Mouse (Mus musculus) brain, embryonic 14.5 days (tissue): ENCODE results near the gene Kirrel3.

Experiments used
- CTCF ChIP-seq: fragments of 200-500 bp; IDR thresholded peaks from 2 replicates; pipeline ENCODE4 v1.5.1; 2012; ENCODE audit warnings: inconsistent platforms, mild to moderate bottlenecking, moderate library complexity, borderline replicate concordance; ENCODE audit not compliant: insufficient read depth, insufficient read length; ENCODE audit errors: extremely low read depth
- POLR2A ChIP-seq: fragments of 200-500 bp; IDR thresholded peaks from 2 replicates; pipeline ENCODE4 v1.6.1; 2012; ENCODE audit warnings: mild to moderate bottlenecking, inconsistent platforms, borderline replicate concordance; ENCODE audit not compliant: poor library complexity, insufficient read depth, insufficient read length, severe bottlenecking; ENCODE audit errors: extremely low read depth

- TF ChIP-seq CTCF: no peak
- no peak for TF ChIP-seq POLR2A
These were observed 402.6 kb downstream of the Kirrel3 start for GRCm38 (mm10) chr9:34888298-34888697.
